Mouse (Mus musculus) intestine, postnatal 0 days (tissue): ENCODE results near the gene Kdm3a. TPM values are rescaled to one million over a fixed set of nuclear protein-coding genes. Genes with fewer than 3 reads are reported as not detected.

Experiments used
- ATAC-seq: fragments of 200-750 bp; cut with Nextera tagmentation; 2 replicates; pipeline ENCODE4 v1.8.0; 2017; ENCODE audit warnings: mild to moderate bottlenecking, moderate TSS enrichment, moderate library complexity
- H3K27ac ChIP-seq: fragments of 300-500 bp; sonication (generic); 2 replicates; pipeline ENCODE4 v1.5.1; 2014; ENCODE audit warnings: mild to moderate bottlenecking, low read depth, low read length, moderate library complexity
- H3K27me3 ChIP-seq: fragments of 300-500 bp; sonication (generic); replicated peaks from 2 replicates; pipeline ENCODE4 v1.6.1; 2014; ENCODE audit warnings: low read length, mixed read lengths; ENCODE audit not compliant: control insufficient read depth, insufficient read depth
- H3K36me3 ChIP-seq: fragments of 300-500 bp; sonication (generic); 2 replicates; pipeline ENCODE4 v1.6.1; 2014; ENCODE audit warnings: mild to moderate bottlenecking, moderate library complexity; ENCODE audit not compliant: control insufficient read depth, insufficient read depth
- H3K4me1 ChIP-seq: fragments of 300-500 bp; sonication (generic); replicated peaks from 2 replicates; pipeline ENCODE4 v1.6.1; 2014; ENCODE audit warnings: antibody characterized with exemption, low read length, mixed read lengths; ENCODE audit not compliant: control insufficient read depth, insufficient read depth
- H3K4me2 ChIP-seq: fragments of 300-500 bp; sonication (generic); replicated peaks from 2 replicates; pipeline ENCODE4 v1.6.1; 2014; ENCODE audit warnings: low read depth, mild to moderate bottlenecking, moderate library complexity
- H3K4me3 ChIP-seq: fragments of 300-500 bp; sonication (generic); 2 replicates; pipeline ENCODE4 v1.5.1; 2014; ENCODE audit warnings: low read depth, low read length
- H3K9ac ChIP-seq: fragments of 300-500 bp; sonication (generic); 2 replicates; pipeline ENCODE4 v1.6.1; 2014; ENCODE audit warnings: mild to moderate bottlenecking, low read depth, low read length
- H3K9me3 ChIP-seq: fragments of 300-500 bp; sonication (generic); 2 replicates; pipeline ENCODE4 v1.6.1; 2016; ENCODE audit warnings: mixed run types; ENCODE audit not compliant: control insufficient read depth
- CTCF ChIP-seq: sonication (generic); IDR thresholded peaks from 2 replicates; pipeline ENCODE4 v1.5.1; 2016; ENCODE audit warnings: low read depth, mild to moderate bottlenecking, control low read depth, antibody characterized with exemption, moderate library complexity
- WGBS: fragments of 180-500 bp; shearing (Covaris S2); extraction: QIAGEN DNeasy Blood & Tissue Kit; methylation state at CpG from one replicate; pipeline ENCODE4 v1.1.7; 2014; 5-methylcytosine and 5-hydroxymethylcytosine counted together
- polyA plus RNA-seq: library from polyadenylated mRNA; unstranded; fragments of >200 nt; fragmentation: Nextera tagmentation; extraction: Ambion mirVana; gene quantifications from 2 replicates; pipeline ENCODE4 v1.2.1, GENCODE M21; 2015

Gene Kdm3a
- 14.8 and 17.1 TPM in 2 replicates for polyA plus RNA-seq

DNA sequence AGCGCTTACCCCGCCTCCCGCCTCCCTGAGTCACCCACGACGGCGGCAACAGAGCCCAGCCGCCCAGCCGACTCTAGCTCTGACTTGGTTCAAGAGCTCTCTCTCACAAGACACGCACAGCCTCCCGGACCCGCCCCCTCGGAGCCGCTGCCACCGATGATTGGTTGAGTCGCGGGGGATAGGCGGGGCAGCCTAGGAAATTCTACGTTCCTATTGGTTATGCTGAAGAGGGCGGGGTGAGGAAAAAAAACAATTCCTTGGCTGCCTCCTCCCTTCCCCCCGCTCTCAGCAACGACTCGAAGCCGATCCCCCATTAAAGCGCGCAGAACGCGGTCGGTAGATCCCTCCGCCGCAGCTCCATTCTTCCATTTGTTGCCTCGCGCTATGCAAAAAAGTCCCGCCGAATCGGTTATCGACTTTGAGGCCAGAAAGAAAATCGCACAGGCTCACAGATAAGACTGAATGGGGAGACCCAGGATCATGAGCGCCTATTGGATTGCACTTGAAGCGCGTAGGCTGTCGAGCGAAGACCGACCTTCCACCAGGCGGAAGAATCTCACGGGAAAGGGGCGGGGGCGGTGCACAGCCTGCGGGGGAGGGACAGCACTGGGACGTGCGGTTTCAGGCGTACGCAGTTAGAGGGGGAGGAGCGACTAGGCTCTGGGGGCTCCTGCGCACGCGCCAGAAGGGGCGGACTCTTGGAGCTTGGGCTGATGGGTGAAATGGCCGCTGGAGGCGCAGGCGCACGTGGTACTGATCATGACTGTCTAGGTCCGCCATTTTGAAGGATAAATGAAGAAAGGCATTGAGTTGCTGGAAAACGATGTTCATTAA, at the start of gene Kdm3a:
TSS of gene Kdm3a (minus strand) at position 162 of the 834 bp plus-strand sequence.
- peak within 1 kb of the TSS; percentile 73 for H3K4me2 ChIP-seq
- H3K9me3 ChIP-seq, result no peaks in the 10 kb centered on the region
- H3K4me3 ChIP-seq, result peak within 1 kb of the TSS; percentile 80
- H3K27ac ChIP-seq, result peak within 1 kb of the TSS; percentile 98
- ATAC-seq, result peak; percentile 96
- TF ChIP-seq CTCF, result peak; percentile 79
- H3K36me3 ChIP-seq, result peaks cover 9% of the 10 kb centered on the region; the same call in 1 of the 2 replicates
- H3K27me3 ChIP-seq, result no peaks in the 10 kb centered on the region
- under 1% methylated on average over 63 of the region's 63 CpGs for WGBS
- peak within 1 kb of the TSS; percentile 94 for H3K9ac ChIP-seq
- H3K4me1 ChIP-seq, result peaks cover 15% of the 10 kb centered on the region; the same call in 1 of the 2 replicates

DNA sequence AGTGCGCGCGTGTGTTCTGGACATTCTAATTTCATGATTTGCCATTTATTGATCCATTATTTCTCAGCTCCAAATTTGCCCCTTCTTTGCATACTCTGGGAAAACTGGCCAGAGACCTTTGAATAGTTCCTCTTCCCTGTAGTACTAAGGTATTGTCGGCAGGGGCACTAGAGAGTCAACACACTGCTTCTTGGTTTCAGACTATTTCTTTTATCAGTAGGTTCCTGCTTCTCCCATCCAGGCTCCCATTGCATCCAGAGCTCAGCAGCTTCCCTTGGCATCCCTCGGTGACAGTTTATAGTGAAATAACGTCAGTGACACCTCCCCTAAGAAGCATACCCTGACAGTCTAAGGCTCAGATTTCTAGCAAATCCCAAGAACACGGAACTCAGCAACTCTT, 46.1 kb upstream of the Kdm3a start:
- H3K4me2 ChIP-seq, result no peak overlapping the region
- no peaks in the 10 kb centered on the region for H3K4me1 ChIP-seq
- no peak for ATAC-seq
- no peak overlapping the region for H3K4me3 ChIP-seq
- H3K9ac ChIP-seq, result no peak overlapping the region
- no peaks in the 10 kb centered on the region for H3K9me3 ChIP-seq
- 67% methylated on average over 7 of the region's 7 CpGs for WGBS
- TF ChIP-seq CTCF, result peak; percentile 71
- H3K36me3 ChIP-seq, result no peaks in the 10 kb centered on the region
- no peak overlapping the region for H3K27ac ChIP-seq
- no peaks in the 10 kb centered on the region for H3K27me3 ChIP-seq

DNA sequence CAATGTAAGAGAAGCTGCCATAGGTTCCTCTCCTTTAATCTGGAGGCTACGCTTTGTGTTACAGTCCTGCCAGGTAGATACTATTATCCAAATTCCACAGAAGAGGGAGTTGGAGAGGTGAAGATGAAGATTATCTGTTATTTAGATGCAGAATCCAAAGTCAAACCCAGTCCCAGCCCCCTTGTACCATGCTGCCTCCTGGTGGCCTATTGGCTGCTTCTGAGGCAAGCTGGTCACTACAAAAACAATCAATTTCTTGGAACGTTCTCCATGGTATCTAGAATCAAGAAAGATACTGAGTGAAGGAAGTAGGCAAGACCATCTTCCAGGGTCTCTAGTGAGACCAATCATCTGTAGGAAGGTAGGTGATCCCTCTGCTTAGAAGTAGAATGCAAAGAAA, 40.4 kb upstream of the Kdm3a start:
- peak; percentile 85 for TF ChIP-seq CTCF
- ATAC-seq, result no peak
- Histone ChIP-seq H3K36me3 (no peaks in the 10 kb centered on the region), H3K9me3 (no peaks in the 10 kb centered on the region), H3K27me3 (no peaks in the 10 kb centered on the region), H3K9ac (no peak overlapping the region), H3K4me2 (no peak overlapping the region), H3K27ac (no peak overlapping the region), H3K4me3 (no peak overlapping the region), H3K4me1 (no peaks in the 10 kb centered on the region)
- 49% methylated on average over 2 of the region's 2 CpGs for WGBS

DNA sequence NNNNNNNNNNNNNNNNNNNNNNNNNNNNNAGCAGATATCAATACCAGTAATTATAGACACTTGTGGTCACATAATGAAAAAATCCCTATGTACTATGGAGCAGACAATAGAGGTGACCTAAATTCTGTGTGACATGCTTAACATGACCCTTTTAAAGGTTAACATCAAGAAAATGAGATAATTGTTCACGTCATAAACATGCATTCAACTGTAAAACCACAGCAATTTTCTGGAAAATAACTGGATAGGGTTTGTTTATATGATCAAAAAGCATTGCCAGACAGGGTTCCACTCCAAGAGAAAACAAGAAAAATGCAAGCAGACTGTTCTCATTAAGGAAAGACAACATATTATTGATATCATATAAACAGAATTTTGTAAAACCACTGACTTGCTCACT, 31.7 kb upstream of the Kdm3a start:
- Histone ChIP-seq H3K27me3 (no peaks in the 10 kb centered on the region), H3K4me2 (no peak overlapping the region), H3K4me3 (no peak overlapping the region), H3K9ac (no peak overlapping the region), H3K36me3 (no peaks in the 10 kb centered on the region), H3K4me1 (no peaks in the 10 kb centered on the region), H3K27ac (no peak overlapping the region), H3K9me3 (no peaks in the 10 kb centered on the region)
- no peak for ATAC-seq
- no peak for TF ChIP-seq CTCF
- WGBS, result 61% methylated on average over 1 of the region's 1 CpGs

DNA sequence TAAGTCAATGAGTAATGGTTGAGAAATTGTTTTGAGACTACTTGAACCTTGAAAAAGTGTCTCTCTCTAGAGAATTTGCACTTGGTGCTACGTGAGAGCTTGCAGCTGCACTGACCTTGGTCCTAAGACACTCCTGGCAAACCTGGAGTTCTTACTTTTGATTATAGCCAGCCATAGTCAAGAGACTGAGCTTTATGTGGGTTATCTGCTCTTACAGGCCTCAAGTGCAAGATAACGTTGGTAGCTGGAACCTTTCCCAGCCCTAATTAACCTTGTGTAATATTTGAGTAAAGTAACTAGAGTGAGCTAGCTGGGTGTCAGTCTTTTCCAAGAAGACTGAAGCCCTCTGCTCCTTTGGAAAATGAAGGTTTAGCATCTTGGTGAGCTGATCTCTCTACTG, 25.5 kb upstream of the Kdm3a start:
- Histone ChIP-seq H3K27me3 (no peaks in the 10 kb centered on the region), H3K36me3 (no peaks in the 10 kb centered on the region), H3K4me3 (no peak overlapping the region), H3K9me3 (no peaks in the 10 kb centered on the region), H3K9ac (no peak overlapping the region), H3K4me2 (no peak overlapping the region), H3K4me1 (0 out of 2 replicates have a peak, but pooled peaks cover 9% of the 10 kb centered on the region), H3K27ac (no peak overlapping the region)
- WGBS, result 30% methylated on average over 2 of the region's 2 CpGs
- peak; percentile 63 for ATAC-seq
- TF ChIP-seq CTCF, result no peak

DNA sequence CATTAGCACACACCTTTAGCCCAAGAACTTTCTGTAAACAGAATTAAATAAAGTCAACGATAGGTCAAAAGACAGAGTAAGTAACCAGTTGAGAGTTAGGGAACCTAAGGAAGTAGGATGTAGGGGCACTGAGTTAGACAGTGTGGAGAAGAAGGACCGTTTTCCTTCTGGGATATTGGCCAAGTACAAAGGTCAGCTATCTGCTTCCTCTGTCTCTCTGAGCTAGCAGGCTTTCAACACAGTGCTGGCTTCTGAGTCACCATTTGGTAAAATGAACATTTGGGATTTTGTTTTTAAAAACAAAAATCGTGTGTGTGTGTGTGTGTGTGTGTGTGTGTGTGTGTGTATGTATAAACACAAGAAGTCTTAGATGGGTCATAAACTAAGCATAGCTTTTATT, 23.0 kb upstream of the Kdm3a start:
- no peak overlapping the region for H3K4me3 ChIP-seq
- H3K4me2 ChIP-seq, result no peak overlapping the region
- no peaks in the 10 kb centered on the region for H3K27me3 ChIP-seq
- no peak overlapping the region for H3K9ac ChIP-seq
- no peak overlapping the region for H3K27ac ChIP-seq
- H3K9me3 ChIP-seq, result no peaks in the 10 kb centered on the region
- WGBS, result 29% methylated on average over 3 of the region's 3 CpGs
- 0 out of 2 replicates have a peak, but pooled peaks have one; percentile 25 for ATAC-seq
- TF ChIP-seq CTCF, result no peak
- H3K36me3 ChIP-seq, result no peaks in the 10 kb centered on the region
- H3K4me1 ChIP-seq, result 0 out of 2 replicates have a peak, but pooled peaks cover 9% of the 10 kb centered on the region
